Comparison of ENCODE assay signal across 7 mouse cellular contexts in the genomic region with DNA sequence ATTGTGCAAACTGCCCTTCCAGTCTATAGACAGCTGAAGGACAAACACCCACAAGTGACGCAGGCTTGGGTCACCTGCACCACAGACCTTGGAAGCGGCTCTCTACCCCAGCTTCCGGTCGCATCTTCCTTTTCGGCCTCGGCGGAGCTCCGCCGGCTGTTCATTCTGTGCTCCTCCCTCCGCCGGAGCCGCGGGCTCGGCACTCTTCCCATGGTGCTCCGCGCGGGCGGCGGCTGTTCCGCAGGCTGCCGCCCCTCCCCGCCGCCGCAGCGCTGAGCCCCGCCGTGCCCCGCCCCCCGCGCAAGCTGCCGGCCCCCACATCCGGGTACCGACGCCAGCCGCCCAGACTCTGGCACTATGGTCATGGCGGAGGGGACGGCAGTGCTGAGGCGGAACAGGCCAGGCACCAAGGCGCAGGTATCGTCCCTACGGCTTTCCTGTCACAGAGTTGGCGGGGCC. TPM values are rescaled to one million over a fixed set of nuclear protein-coding genes. Genes with fewer than 3 reads are reported as not detected.
DNase-seq lines count a peak whose midpoint lies in the region; ATAC-seq and TF ChIP-seq lines count a peak whose summit lies in the region.

Mob4 (plus strand) TSS at position 289 of the 459 bp plus-strand sequence.

- peak; percentile 80 for TF ChIP-seq POLR2A in small intestine, adult 2 months (IDR thresholded peaks at IDR 0.05; ENCODE audit: low read depth, low read length)

- peak; percentile 90 for DNase-seq in adrenal gland, adult 8-10 months
- DNase-seq in embryo, embryonic 9.5 days (ENCODE audit: extremely low spot score) = peak; percentile 94
- no peak for DNase-seq in gonadal fat pad, adult 2 months (ENCODE audit: low read depth)
- peak; percentile 96 for DNase-seq in left cerebral cortex, postnatal 4 days

- no peaks in the 10 kb centered on the region for H3K27me3 ChIP-seq in intestine, postnatal 0 days (replicated peaks; ENCODE audit: control insufficient read depth, insufficient read depth, low read length)
- no peaks in the 10 kb centered on the region for H3K27me3 ChIP-seq in midbrain, embryonic 12.5 days
- no peaks in the 10 kb centered on the region for H3K27me3 ChIP-seq in small intestine, adult 2 months (ENCODE audit: control insufficient read depth, insufficient read depth, low read length)

- peak within 1 kb of the TSS; percentile 100 for H3K9ac ChIP-seq in intestine, postnatal 0 days (ENCODE audit: low read depth, low read length)
- peak within 1 kb of the TSS; percentile 98 for H3K9ac ChIP-seq in midbrain, embryonic 12.5 days (replicated peaks)

- under 1% methylated on average over 41 of the region's 42 CpGs for WGBS in intestine, postnatal 0 days
- WGBS in midbrain, embryonic 12.5 days = under 1% methylated on average over 42 of the region's 42 CpGs
- under 1% methylated on average over 42 of the region's 42 CpGs for WGBS in small intestine, adult 2 months

- TF ChIP-seq CTCF in intestine, postnatal 0 days (IDR thresholded peaks at IDR 0.05; ENCODE audit: low read depth) = no peak
- no peak for TF ChIP-seq CTCF in small intestine, adult 2 months (IDR thresholded peaks at IDR 0.05; ENCODE audit: extremely low read depth, insufficient read length, insufficient replicate concordance, low read depth, low read length)

- H3K4me2 ChIP-seq in intestine, postnatal 0 days (replicated peaks; ENCODE audit: low read depth) = peak within 1 kb of the TSS; percentile 70
- peak within 1 kb of the TSS; percentile 63 for H3K4me2 ChIP-seq in midbrain, embryonic 12.5 days (replicated peaks)

- H3K9me3 ChIP-seq in intestine, postnatal 0 days (ENCODE audit: control insufficient read depth) = no peaks in the 10 kb centered on the region
- no peaks in the 10 kb centered on the region for H3K9me3 ChIP-seq in midbrain, embryonic 12.5 days

- H3K4me3 ChIP-seq in intestine, postnatal 0 days (ENCODE audit: low read depth, low read length) = peak within 1 kb of the TSS; percentile 94
- peak within 1 kb of the TSS; percentile 98 for H3K4me3 ChIP-seq in midbrain, embryonic 12.5 days
- peak within 1 kb of the TSS; percentile 93 for H3K4me3 ChIP-seq in small intestine, adult 2 months (ENCODE audit: low read depth, low read length)

- H3K27ac ChIP-seq in intestine, postnatal 0 days (ENCODE audit: low read depth, low read length) = peak within 1 kb of the TSS; percentile 99
- peak within 1 kb of the TSS; percentile 99 for H3K27ac ChIP-seq in midbrain, embryonic 12.5 days (replicated peaks)
- H3K27ac ChIP-seq in small intestine, adult 2 months (ENCODE audit: insufficient read depth, low read depth, low read length) = peak within 1 kb of the TSS; percentile 91

- ATAC-seq in intestine, postnatal 0 days = peak; percentile 97
- ATAC-seq in midbrain, embryonic 12.5 days (ENCODE audit: low FRiP score, low read depth) = peak; percentile 98

- intact Hi-C loops in left cerebral cortex, postnatal 4 days (cut with DNase I) = no loop called here

- no peaks in the 10 kb centered on the region; the same call in 1 of the 2 replicates for H3K36me3 ChIP-seq in intestine, postnatal 0 days (ENCODE audit: control insufficient read depth, insufficient read depth)
- peaks cover 10% of the 10 kb centered on the region for H3K36me3 ChIP-seq in midbrain, embryonic 12.5 days
- H3K36me3 ChIP-seq in small intestine, adult 2 months (ENCODE audit: control insufficient read depth, insufficient read depth, low read length) = 0 out of 2 replicates have a peak, but pooled peaks cover 4% of the 10 kb centered on the region

- H3K4me1 ChIP-seq in intestine, postnatal 0 days (replicated peaks; ENCODE audit: control insufficient read depth, insufficient read depth, low read length) = 0 out of 2 replicates have a peak, but pooled peaks cover 4% of the 10 kb centered on the region
- peaks cover 13% of the 10 kb centered on the region for H3K4me1 ChIP-seq in midbrain, embryonic 12.5 days
- peaks cover 5% of the 10 kb centered on the region; the same call in 1 of the 2 replicates for H3K4me1 ChIP-seq in small intestine, adult 2 months (ENCODE audit: control insufficient read depth, insufficient read depth, insufficient read length, low read length)

RNA-seq across cellular contexts. Expression of gene Mob4, which starts in this region (rescaled TPM):
- 100 to 1,000 TPM; 120 to 399 (median 199) TPM for total RNA-seq in adrenal gland, adult 8-10 months (2022)
- 11.7 and 12.5 TPM in 2 replicates for polyA plus RNA-seq in gonadal fat pad, adult 2 months (2012; rRNA removed)
- polyA plus RNA-seq in intestine, postnatal 0 days (2015; fragmentation: Nextera tagmentation; extraction: Ambion mirVana) = 87.1 and 95.3 TPM in 2 replicates
- 10 to 100 TPM; 77.6 to 79.9 TPM for total RNA-seq in left cerebral cortex, postnatal 4 days (2021)
- polyA plus RNA-seq in midbrain, embryonic 12.5 days (2016; fragmentation: Nextera tagmentation; extraction: Ambion mirVana) = 158 and 161 TPM in 2 replicates
- 1.6 and 2.8 TPM in 2 replicates for polyA plus RNA-seq in small intestine, adult 2 months (2012; rRNA removed)
